Mouse (Mus musculus) E14TG2a.4 (cell line): ENCODE data around the gene Gm4553.

Source experiments
- CTCF ChIP-seq: conservative IDR thresholded peaks from 2 replicates; pipeline ENCODE4 v1.5.1; 2014; ENCODE audit warnings: low read length
- POU5F1 ChIP-seq: IDR thresholded peaks from 2 replicates; pipeline ENCODE4 v1.6.1; 2014; ENCODE audit warnings: low read length, borderline replicate concordance

DNA sequence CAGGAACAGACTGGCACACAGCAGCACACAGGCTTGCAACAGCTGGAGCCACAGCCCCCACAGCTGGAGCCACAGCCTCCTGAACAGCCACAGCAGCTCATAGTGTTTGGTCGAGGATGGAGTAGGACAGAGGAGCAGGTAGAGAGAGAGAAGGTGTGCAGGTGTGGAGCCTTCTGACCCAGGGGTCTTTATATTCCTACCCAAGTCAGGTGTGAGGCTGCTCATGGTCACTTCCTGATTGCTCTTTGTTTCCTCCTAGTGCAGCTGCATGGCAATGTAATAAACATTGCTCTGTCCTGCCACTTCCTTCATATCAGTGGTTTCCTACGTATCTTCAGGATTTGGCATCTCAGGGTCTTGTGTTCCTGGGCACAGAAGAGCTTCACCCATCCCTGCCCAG is 24.8 kb upstream of the Gm4553 start, which contains the start of gene Gm10153:
- TF ChIP-seq CTCF (no peak), POU5F1 (no peak)
